Mouse (Mus musculus): ENCODE measurements around the gene Ulk3. TPM values are rescaled to one million over a fixed set of nuclear protein-coding genes. Genes with fewer than 3 reads are reported as not detected.

Gene Ulk3
- polyA plus RNA-seq, 1 experiment from 2014 or later: 17.3 TPM

DNA sequence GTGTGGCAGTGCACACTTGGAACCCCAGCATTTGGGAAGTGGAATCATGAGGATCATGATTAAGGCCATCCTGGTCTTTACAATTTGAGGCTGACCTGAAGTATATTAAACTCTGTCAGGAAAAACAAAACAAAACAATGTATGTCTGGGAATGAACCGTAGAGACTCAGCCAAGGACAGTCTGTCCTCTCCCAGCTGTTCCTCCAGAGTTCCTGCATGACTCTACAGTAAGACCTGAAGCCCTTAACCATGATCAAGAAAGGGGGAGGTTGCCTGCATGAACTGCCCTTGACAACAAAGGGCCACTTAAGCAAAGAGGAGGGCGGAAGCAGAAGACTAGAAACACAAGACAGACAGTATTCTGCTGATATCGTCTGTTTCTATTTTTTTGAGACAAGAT lies 13.7 kb upstream of the Ulk3 start:
- H3K9me3 ChIP-seq: no peaks in the 10 kb centered on the region
- WGBS: 80% methylated on average over 3 of the region's 3 CpGs
- no peak for ATAC-seq (ENCODE audit: insufficient number of reproducible peaks, insufficient read depth, low FRiP score, low TSS enrichment)
- H3K4me1 ChIP-seq: no peaks in the 10 kb centered on the region
- H3K36me3 ChIP-seq: peaks cover 33% of the 10 kb centered on the region
- no peak overlapping the region for H3K4me3 ChIP-seq
- no peak overlapping the region for H3K27ac ChIP-seq
- H3K9ac ChIP-seq: no peak overlapping the region
- no peaks in the 10 kb centered on the region for H3K27me3 ChIP-seq
- H3K4me2 ChIP-seq (replicated peaks): no peak overlapping the region

GRCm38 (mm10) chr9:57577144-57577849 lies 12.0 kb upstream of the Ulk3 start:
- Histone ChIP-seq H3K36me3 (peaks cover 45% of the 10 kb centered on the region), H3K4me2 (replicated peaks) (no peak overlapping the region), H3K4me1 (no peaks in the 10 kb centered on the region), H3K27ac (no peak overlapping the region), H3K9ac (no peak overlapping the region), H3K9me3 (no peaks in the 10 kb centered on the region), H3K27me3 (no peaks in the 10 kb centered on the region), H3K4me3 (no peak overlapping the region)
- WGBS: 81% methylated on average over 6 of the region's 6 CpGs
- no peak for ATAC-seq (ENCODE audit: insufficient number of reproducible peaks, insufficient read depth, low FRiP score, low TSS enrichment)

- ATAC-seq (ENCODE audit: insufficient number of reproducible peaks, insufficient read depth, low FRiP score, low TSS enrichment): no peak
- 69% methylated on average over 3 of the region's 3 CpGs for WGBS
- H3K4me2 ChIP-seq (replicated peaks): no peak overlapping the region
- H3K27me3 ChIP-seq: no peaks in the 10 kb centered on the region
- H3K4me1 ChIP-seq: peaks cover 8% of the 10 kb centered on the region
- H3K36me3 ChIP-seq: peaks cover 62% of the 10 kb centered on the region
- H3K4me3 ChIP-seq: no peak overlapping the region
- H3K9me3 ChIP-seq: no peaks in the 10 kb centered on the region
- no peak overlapping the region for H3K9ac ChIP-seq
- no peak overlapping the region for H3K27ac ChIP-seq
Observed at GRCm38 (mm10) chr9:57584991-57585390, 4.3 kb upstream of the Ulk3 start.

DNA sequence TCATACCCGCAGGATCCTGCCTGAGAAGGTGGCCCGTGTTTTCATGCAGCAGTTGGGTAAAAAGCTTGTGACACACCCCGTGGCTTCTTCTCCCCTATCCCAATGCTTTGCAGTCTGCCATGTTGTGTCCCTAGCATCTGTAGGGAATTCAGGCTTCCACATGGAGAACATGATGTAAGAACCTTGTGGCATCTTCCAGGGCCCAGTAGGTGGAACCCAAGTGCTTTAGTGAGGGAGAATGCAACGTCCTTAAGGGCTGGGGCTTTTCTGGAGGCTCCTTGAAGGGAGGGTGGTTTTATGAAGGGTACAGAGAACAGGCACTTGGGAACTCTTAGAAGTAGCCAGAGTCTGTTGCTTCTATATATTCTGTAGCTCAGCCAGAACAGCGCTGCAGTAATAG lies 1.5 kb downstream of the Ulk3 start:
- Histone ChIP-seq H3K4me1 (peaks cover 13% of the 10 kb centered on the region), H3K9me3 (no peaks in the 10 kb centered on the region), H3K36me3 (peaks cover 48% of the 10 kb centered on the region), H3K4me2 (replicated peaks) (peak overlapping the region; percentile 92), H3K4me3 (peak overlapping the region; percentile 79; the same call in 1 of the 2 replicates), H3K27me3 (no peaks in the 10 kb centered on the region), H3K27ac (no peak overlapping the region), H3K9ac (no peak overlapping the region)
- WGBS: 36% methylated on average over 5 of the region's 5 CpGs
- ATAC-seq (ENCODE audit: insufficient number of reproducible peaks, insufficient read depth, low FRiP score, low TSS enrichment): no peak

- H3K27ac ChIP-seq: no peak overlapping the region
- H3K36me3 ChIP-seq: peaks cover 34% of the 10 kb centered on the region
- no peaks in the 10 kb centered on the region for H3K9me3 ChIP-seq
- no peaks in the 10 kb centered on the region for H3K27me3 ChIP-seq
- H3K9ac ChIP-seq: no peak overlapping the region
- ATAC-seq (ENCODE audit: insufficient number of reproducible peaks, insufficient read depth, low FRiP score, low TSS enrichment): no peak
- H3K4me2 ChIP-seq (replicated peaks): no peak overlapping the region
- 47% methylated on average over 12 of the region's 12 CpGs for WGBS
- peaks cover 20% of the 10 kb centered on the region for H3K4me1 ChIP-seq
- H3K4me3 ChIP-seq: no peak overlapping the region
Observed at GRCm38 (mm10) chr9:57593454-57594173, 4.4 kb downstream of the Ulk3 start.

GRCm38 (mm10) chr9:57594174-57594509 lies 4.9 kb downstream of the Ulk3 start:
- Histone ChIP-seq H3K27ac (no peak overlapping the region), H3K4me2 (replicated peaks) (no peak overlapping the region), H3K9me3 (no peaks in the 10 kb centered on the region), H3K9ac (no peak overlapping the region), H3K4me3 (no peak overlapping the region), H3K4me1 (peaks cover 18% of the 10 kb centered on the region), H3K36me3 (peaks cover 34% of the 10 kb centered on the region), H3K27me3 (no peaks in the 10 kb centered on the region)
- WGBS: 74% methylated on average over 9 of the region's 9 CpGs
- ATAC-seq (ENCODE audit: insufficient number of reproducible peaks, insufficient read depth, low FRiP score, low TSS enrichment): no peak

DNA sequence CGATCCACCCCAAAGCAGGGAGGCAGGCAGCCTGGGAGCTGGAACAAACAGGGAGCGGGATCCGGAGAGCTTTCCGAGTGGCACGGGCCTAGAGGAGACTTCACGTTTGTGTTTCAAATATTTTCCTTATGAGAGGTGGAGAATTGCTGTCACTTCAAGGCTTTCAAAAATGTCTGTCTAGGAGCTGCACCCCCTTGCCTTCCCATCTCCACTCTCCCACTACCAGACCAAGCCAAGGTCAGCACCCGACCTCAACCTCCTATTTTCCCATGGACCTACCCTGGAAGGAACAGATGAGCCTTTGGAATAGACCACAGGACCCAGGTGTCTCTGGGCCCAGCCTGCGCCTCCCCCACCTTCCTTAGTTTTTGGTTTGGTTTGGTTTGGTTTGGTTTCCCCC lies 8.0 kb downstream of the Ulk3 start:
- 0 out of 2 replicates have a peak overlapping the region, but pooled peaks have one; percentile 11 for H3K27ac ChIP-seq
- H3K9me3 ChIP-seq: no peaks in the 10 kb centered on the region
- peaks cover 31% of the 10 kb centered on the region for H3K36me3 ChIP-seq
- H3K9ac ChIP-seq: no peak overlapping the region
- 78% methylated on average over 8 of the region's 8 CpGs for WGBS
- H3K4me3 ChIP-seq: no peak overlapping the region
- H3K4me1 ChIP-seq: peaks cover 22% of the 10 kb centered on the region
- no peak for ATAC-seq (ENCODE audit: insufficient number of reproducible peaks, insufficient read depth, low FRiP score, low TSS enrichment)
- no peaks in the 10 kb centered on the region for H3K27me3 ChIP-seq
- H3K4me2 ChIP-seq (replicated peaks): no peak overlapping the region

- 21% methylated on average over 4 of the region's 4 CpGs for WGBS
- Histone ChIP-seq H3K4me1 (peaks cover 22% of the 10 kb centered on the region), H3K4me3 (no peak overlapping the region), H3K27me3 (no peaks in the 10 kb centered on the region), H3K27ac (0 out of 2 replicates have a peak overlapping the region, but pooled peaks have one; percentile 11), H3K36me3 (peaks cover 26% of the 10 kb centered on the region), H3K9ac (no peak overlapping the region), H3K4me2 (replicated peaks) (no peak overlapping the region), H3K9me3 (no peaks in the 10 kb centered on the region)
- ATAC-seq (ENCODE audit: insufficient number of reproducible peaks, insufficient read depth, low FRiP score, low TSS enrichment): no peak
Observed at GRCm38 (mm10) chr9:57597929-57598382, 8.7 kb downstream of the Ulk3 start.

DNA sequence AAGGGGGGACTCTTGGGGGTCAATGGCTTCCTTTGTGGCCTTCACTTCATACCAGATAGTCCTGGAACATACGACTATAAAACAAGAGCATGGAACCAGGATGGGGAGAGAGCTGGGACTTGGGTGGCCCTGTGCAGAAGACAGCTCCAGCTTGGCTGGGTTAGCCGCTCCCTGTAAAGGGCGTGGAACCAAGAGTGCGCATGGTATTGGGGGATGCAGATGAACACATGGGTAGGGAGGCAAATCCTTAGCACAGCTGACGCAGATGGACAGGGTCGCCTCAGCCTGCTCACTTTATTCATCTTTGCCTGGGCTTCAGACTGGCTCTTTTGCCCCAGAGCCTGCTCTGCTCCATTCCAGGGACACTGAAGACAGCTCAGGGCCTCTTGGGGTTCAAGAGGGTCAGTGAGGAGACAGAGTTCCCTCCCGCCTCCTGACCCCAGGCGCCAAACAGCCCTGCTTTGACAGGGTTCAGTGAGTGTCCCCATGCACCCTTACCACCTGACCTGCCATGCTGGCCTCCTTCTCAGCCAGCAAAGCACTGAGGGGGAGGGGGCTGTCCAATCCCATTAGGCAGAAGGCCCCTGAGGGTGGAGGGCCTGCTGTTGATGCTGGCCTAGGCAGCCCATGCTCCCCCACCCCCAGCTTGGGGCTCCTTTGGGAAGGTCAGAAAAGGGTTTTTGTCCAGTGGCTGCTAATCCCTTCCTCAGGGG lies 9.8 kb downstream of the Ulk3 start:
- Histone ChIP-seq H3K27ac (no peak overlapping the region), H3K4me1 (peaks cover 22% of the 10 kb centered on the region), H3K27me3 (no peaks in the 10 kb centered on the region), H3K9me3 (no peaks in the 10 kb centered on the region), H3K9ac (no peak overlapping the region), H3K36me3 (peaks cover 15% of the 10 kb centered on the region), H3K4me3 (no peak overlapping the region), H3K4me2 (replicated peaks) (no peak overlapping the region)
- WGBS: 33% methylated on average over 8 of the region's 8 CpGs
- no peak; the same call in 1 of the 2 replicates for ATAC-seq (ENCODE audit: insufficient number of reproducible peaks, insufficient read depth, low FRiP score, low TSS enrichment)

DNA sequence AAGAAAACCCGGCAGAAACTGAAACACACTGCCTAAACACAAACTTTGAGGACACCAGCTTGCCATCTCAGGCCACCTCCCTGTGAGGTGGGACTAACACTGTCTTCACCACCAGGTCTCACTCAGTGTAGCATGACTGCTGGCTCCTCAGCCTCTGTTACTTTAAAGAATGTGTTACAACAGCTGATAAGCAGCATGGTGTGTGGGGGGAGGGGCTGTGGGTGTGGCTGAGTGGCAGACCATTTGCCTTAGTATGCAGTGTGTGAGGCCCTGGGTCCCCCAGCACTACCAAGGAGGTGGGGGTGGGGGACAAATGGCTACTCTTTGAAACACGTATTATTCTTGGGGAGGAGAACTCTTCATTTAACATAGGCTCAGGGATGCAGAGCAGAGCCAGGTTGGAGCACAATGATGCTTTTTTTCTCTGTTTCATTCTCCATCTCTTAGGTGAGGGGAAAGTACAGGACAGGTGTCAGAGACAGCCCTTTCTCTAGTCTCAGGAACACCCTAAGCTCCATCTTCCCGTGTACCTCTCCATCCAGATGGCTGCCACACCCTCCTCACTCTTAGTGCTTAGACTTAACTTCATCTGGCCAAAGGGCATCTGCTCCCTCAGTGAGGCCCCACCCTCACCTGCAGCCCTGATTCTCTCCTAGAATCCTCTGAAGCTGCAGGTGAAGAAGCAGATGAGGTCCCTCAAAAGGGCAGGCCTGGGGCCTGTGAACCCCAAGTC lies 11.5 kb downstream of the Ulk3 start:
- H3K36me3 ChIP-seq: no peaks in the 10 kb centered on the region
- no peak overlapping the region for H3K4me3 ChIP-seq
- WGBS: 14% methylated on average over 3 of the region's 3 CpGs
- H3K4me1 ChIP-seq: peaks cover 22% of the 10 kb centered on the region
- H3K9ac ChIP-seq: no peak overlapping the region
- H3K27me3 ChIP-seq: peaks cover 7% of the 10 kb centered on the region; the same call in 1 of the 2 replicates
- no peak overlapping the region for H3K27ac ChIP-seq
- ATAC-seq (ENCODE audit: insufficient number of reproducible peaks, insufficient read depth, low FRiP score, low TSS enrichment): no peak
- H3K4me2 ChIP-seq (replicated peaks): no peak overlapping the region
- no peaks in the 10 kb centered on the region for H3K9me3 ChIP-seq

GRCm38 (mm10) chr9:57601353-57601706 lies 12.1 kb downstream of the Ulk3 start:
- Histone ChIP-seq H3K4me3 (no peak overlapping the region), H3K27me3 (peaks cover 12% of the 10 kb centered on the region; the same call in 1 of the 2 replicates), H3K4me1 (peaks cover 25% of the 10 kb centered on the region), H3K36me3 (no peaks in the 10 kb centered on the region), H3K4me2 (replicated peaks) (no peak overlapping the region), H3K27ac (no peak overlapping the region), H3K9me3 (no peaks in the 10 kb centered on the region), H3K9ac (no peak overlapping the region)
- 47% methylated on average over 2 of the region's 2 CpGs for WGBS
- ATAC-seq (ENCODE audit: insufficient number of reproducible peaks, insufficient read depth, low FRiP score, low TSS enrichment): no peak
